Mouse (Mus musculus): ENCODE results near the gene Klhl29.

The Klhl29 gene

DNA sequence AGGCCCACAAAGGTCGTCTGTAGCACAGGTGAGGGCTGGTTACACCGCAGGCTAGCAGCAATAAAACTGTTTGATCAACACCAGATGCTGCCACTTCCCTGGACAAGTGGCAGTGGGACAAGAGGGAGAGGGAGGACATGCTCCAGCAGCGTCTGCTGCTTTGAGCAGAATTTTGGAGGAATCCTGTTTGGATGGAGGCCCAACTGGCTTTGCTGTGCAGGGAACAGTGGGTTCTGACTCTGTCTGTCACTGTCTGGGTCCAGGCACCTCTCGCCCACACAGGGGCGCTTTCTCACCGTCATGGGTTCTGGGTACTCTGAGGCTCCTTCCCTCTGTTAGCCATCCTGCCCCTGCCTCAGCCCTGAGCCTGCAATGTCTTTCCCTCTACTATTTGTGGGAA lies 209.3 kb downstream of the Klhl29 start:
- DNase-seq = no peak

DNA sequence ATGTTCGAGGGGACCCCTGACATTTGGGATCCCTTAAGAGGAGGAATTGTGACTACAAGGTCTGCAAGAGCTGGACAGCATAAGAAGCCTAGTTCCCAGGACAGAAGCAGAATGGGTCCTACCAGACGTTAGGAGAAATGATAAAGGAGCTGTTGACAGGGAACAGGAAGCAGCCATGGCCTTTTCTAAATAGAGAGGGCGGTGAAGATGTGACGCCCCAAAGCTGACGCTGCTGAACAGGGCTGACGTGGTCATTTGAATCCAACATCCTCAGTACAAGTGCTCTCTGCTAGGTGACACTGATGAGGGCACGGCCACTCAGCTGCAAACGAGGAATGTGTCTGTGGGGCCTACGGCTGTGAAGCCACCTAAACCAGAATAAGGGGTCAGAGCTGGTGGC lies 210.1 kb downstream of the Klhl29 start:
- no peak for DNase-seq

DNA sequence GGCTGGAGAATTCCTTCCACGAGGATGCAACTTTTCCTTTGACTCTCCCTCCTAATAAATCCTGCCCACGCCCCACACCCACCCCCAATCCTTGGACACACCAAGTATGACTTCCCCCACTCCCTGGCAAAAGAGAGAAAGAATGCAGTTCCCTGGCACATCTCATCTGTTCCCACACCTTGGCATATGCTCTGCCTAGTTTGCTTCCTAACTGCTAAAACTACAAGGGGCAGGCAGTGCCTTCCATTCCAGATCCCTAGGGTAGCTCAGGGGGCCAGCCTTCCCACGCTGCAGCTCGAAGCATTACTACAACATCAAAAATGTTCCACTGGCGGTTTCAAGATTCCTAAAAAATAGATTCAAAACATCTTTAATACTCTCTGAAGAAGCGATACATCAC lies 212.8 kb downstream of the Klhl29 start:
- no peak for DNase-seq

- DNase-seq = no peak
These were observed 213.9 kb downstream of the Klhl29 start for GRCm38 (mm10) chr12:5161631-5162030.

- DNase-seq = no peak
These were observed 217.5 kb downstream of the Klhl29 start for GRCm38 (mm10) chr12:5157931-5158481.

DNA sequence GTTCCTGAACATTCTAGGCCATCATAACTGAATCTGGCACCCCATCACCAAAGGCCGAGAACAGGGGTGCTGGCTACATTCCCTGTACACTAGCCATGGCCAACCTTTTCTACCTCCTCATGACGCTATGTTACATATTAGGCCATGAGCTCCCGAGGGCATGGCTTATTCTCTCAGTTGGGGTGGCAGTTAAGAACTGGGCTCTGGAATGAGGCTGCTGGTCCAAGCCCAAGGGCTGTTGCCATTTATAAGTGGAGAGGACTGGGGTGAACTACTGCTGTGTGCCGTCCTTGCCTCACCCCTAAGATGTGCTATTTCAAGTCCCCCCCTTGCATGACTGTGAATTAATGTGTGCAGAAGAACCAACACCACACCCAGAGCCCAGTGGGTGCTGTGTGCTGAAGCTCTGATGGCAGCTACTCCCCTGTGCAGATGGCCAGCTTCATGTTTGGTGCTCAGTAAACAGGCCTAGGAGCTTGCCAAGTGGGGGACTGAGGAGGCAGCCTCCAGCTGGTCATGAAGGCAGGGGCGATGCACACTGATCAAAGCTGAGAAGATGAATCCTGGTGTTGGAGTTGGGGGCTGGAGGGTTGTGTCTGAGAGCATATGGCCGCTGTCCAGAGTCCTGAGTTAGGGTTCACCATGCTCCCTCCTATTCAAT lies 218.3 kb downstream of the Klhl29 start:
- DNase-seq = no peak

DNA sequence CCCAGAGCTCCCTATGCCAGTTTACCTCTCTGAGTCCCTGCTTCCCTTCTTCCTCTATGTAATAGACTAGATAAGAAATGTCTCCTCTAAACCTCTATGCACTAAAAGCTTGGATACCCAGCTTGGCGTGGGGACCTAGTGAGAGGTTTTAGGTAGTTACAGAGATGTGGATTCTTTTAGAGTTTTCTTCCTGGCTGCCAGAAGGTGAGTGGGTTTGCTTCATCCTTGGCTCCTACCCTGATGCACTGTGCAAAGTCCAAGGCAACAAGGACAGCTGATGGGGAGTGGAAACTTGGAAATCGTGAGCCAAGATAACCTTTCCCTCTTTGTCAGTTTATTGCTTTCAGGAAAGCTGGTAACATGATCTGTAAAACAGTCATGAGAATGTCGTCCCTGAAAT lies 220.3 kb downstream of the Klhl29 start:
- no peak for DNase-seq

DNA sequence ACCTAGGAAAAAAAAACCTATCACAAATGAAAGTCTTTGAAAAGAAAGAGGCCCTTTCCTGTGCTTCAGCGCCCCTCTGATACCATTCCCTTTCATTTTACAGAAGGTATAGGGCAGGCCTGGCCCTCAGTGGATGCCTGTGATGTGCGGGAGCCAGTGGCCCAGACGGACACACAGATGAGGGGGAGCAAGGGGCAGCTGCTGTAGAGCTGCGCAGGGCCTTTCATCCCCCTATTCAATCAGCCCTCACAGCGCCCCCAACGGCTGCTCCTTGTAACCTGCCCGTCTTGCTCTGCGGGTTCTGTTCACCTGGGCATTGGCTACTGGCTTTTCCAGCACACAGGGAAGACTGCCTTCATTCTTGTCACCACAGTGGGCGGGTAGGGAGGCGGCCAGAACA lies 223.6 kb downstream of the Klhl29 start:
- no peak for DNase-seq

GRCm38 (mm10) chr12:5147346-5148035 lies 228.0 kb downstream of the Klhl29 start:
- DNase-seq = no peak

DNA sequence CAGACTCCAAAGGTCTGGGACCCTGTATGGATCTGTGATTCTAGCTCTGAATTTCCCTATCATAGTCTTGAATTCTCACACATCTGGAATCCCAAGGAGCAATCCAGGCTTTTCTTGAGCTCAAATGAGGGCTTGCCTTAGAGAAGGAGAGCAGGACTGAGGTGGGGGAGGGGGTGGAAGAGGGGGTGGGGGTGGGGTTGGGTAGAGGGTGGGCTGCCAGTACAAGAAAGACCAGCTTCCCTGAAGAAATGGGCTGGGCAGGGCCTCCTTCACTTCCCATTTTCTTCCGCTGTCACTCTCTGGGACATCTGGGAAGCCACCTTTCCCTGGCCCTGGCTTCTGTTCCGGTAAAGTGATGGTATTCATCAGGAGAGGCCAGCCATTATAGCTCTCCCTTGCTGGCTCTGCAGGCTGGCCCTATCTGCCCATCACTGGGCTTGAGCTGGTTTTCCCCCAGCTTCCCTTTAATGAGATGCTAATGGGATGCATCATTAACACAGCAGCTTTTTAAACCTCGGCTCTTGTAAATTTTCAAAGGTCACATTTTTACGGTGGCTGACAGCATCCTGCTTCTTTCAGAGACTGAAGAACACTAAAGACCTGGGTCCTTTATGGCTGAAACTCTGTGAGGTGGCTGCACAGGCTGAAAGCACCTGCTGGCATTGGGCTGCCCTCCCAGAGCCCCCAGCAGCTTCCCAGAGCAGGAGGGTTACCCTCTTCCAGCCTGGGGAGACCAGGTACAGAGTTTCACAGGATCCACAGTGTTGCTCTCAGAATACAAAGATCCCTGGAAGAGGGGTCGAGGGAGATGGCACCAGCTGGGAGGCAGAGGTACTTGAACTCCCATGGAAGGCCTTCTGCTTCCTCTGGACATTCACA lies 231.3 kb downstream of the Klhl29 start:
- DNase-seq = no peak

- DNase-seq = no peak
These were observed 232.3 kb downstream of the Klhl29 start for GRCm38 (mm10) chr12:5143224-5143623.

- DNase-seq = no peak
These were observed 232.7 kb downstream of the Klhl29 start for GRCm38 (mm10) chr12:5142776-5143175.

GRCm38 (mm10) chr12:5141040-5141439 lies 234.4 kb downstream of the Klhl29 start:
- no peak for DNase-seq

DNA sequence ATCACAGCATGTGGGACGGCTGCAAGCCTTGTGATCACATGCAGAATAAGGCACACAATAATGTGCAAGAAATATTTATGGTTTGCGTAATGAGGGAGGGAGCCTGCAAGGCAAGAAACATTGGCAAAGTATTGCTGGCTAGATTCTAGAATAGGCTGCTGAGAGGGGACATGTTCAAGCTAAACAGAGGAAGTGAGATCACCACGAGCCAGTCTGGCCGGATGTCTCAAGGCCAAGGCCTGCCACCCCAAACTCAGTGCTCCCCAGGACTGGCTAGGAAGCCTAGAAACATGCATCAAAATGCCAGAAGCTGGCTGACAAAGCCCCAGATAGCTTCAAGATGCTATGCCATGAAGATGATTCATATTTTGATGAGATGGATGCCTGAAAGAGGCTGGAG lies 236.2 kb downstream of the Klhl29 start:
- DNase-seq = no peak

DNA sequence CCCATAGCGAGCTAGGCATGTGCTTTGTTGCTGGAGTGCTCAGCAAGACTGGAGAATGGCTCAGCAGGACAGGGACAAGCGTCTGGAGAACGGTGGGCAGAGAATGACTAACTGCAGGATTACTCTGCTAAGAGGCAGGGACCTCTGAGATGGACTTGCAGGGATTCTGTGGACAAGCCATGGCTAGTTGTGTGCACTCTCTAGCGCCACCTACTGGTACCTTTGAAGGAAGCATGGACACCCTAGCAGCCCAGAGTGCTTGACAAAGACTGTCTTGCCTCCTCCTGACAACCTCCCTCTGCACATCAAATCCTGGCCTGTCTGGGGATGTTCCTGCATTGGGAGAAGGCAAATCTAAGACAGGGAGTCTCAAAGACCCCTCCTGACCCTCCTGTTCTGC lies 239.2 kb downstream of the Klhl29 start:
- no peak for DNase-seq

DNA sequence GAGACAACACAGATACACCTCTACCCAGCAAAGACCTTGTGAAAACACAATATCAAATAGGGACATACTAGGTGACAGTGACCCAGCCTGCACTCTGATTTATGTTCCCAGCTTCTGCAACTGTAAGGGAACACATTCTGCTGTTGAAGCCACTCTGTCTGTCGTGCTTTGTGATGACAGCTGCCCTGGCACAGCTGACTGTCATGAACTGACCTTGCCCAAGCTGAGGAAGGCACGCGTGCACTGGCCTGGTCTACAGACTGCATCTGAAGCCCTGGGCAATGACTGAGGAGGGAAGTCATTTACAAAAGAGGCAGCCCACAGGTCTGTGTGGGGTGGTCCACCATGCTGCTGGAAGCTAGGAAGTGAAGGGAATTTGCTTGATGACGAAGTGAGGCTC lies 246.3 kb downstream of the Klhl29 start:
- no peak for DNase-seq

GRCm38 (mm10) chr12:5125907-5126306 lies 249.6 kb downstream of the Klhl29 start:
- DNase-seq = no peak

GRCm38 (mm10) chr12:5122972-5123371 lies 252.5 kb downstream of the Klhl29 start:
- no peak for DNase-seq

DNA sequence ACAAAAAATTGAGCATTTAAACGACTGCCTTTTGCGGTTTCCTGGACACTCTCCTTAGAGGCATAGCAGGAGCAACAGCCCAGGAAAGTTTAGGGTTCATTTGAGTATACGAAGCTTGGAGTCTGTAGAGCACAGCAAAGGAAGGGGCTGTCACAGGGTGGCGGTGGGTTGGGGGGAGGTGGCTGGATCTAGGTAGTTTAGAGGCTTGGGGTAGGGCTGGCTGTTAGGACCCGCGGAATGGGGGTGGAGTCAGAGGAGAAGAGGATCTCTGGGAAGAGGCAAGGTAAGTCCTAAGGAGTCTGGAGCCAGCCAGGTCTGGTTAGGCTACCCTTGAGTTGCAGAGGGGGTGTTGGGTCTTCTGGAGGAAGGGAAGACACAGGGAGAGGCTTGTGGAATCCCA lies 255.2 kb downstream of the Klhl29 start:
- DNase-seq = no peak

DNA sequence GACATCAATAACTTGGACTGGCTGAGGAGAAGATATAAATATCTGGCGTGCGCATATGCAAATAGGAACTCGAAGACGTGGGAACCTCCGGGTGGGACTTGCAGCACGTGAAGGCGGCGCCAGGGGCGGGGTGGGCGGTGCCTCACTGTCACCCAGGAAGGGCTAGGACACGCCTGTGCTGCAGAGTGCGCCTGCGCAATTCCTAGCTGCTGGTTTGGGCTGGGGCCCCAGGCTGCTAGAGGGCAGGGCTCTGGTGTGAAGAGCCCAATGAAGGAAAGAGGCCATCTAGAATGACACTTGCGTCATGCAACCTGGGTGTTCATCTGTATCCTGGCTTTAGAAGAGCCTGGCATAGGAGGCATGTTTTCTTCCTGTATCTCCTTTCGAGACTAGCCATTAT lies 255.8 kb downstream of the Klhl29 start:
- peak; percentile 38 to 46 for DNase-seq

- no peak for DNase-seq
These were observed 256.2 kb downstream of the Klhl29 start for GRCm38 (mm10) chr12:5119286-5119685.

GRCm38 (mm10) chr12:5116605-5117004 lies 258.9 kb downstream of the Klhl29 start:
- DNase-seq = no peak

DNA sequence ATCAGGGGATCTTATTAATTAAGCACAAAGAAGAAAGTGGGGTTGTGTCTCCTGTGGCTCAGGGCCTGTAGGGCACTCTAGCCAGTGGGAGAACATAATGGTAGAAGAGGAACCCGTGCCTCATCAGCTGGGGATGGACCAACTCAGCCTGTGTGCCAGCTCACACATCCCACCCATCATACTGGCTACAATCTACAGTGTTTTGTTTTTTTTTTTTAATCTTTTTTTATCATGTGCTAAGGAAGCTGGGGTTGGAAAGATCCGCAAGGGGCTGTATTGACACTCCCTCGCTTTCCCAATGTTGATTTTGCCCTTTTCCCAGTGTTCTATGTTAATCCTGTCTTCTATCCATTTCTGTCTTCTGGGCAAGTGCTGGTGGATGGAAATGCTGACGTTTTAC lies 260.9 kb downstream of the Klhl29 start:
- DNase-seq = no peak

- no peak for DNase-seq
These were observed 264.1 kb downstream of the Klhl29 start for GRCm38 (mm10) chr12:5111343-5111742.

All from thymus, adult 18-20 months (tissue).